Mouse (Mus musculus): ENCODE data around the gene Gm2174.

Gene Gm2174

DNA sequence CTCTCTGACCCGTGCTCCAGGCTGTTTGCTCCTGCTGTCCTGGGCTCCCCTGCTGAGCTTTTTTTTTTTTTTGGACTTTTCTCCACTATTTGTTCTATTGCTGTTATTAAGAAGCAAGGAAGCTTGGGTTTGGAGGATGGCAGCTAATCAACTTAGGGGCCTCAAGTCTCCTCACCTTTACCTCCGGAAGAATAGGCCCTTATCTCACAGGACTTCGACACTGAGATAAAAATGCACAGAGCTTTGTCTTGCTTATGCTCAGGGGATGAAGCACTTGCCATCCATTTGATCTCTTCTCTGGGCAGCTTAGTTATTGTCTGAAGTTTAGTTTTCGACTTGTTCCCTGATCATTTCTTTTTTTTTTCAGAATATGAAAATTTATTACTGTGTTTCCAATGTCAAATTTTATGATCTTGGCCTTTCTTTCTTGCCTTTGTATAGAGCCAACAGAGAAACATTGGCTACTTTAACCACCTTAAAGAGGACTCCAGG, at the start of gene Gm2174:
Gm2174 (plus strand) TSS at position 442 of the 492 bp plus-strand sequence.
- no peak for DNase-seq

DNA sequence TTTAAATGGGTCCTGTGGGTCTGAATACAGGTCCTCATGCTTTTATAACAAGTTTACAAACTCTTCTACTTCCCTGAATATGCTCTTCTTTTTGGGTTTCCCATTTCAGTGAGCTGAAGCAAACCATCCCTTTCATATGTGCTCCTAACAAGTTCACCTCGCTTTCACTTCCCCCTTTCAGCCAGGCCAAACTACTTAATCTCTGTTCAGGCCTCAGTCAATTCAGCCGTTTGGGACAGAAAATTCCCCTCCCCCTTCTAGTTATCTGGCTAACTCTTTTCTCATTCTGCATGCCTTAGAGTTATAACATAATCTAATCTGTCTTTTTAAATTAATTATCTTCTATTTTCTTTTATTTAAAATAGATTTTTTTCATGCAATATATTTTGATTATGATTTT, 43.1 kb upstream of the Gm2174 start:
- DNase-seq: no peak

DNA sequence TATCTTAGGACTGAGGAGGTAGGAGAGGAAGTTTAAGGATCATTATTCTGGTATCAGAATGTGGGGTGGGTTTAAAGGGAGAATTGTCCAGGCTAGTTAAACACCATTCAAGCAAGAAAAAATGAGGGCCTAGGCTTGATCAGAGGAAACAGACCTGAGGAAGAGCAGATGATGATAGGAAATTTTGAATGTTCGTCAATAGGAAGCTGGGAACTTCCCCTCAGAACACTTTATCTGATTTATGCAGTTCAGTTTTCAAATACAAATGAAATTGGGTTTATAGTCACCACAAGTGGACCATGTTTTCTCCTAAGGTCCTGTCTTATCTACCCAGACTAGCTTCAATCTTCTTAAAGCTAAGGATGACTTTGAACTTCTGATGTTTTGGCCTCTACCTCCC, 42.3 kb upstream of the Gm2174 start:
- DNase-seq: no peak

DNA sequence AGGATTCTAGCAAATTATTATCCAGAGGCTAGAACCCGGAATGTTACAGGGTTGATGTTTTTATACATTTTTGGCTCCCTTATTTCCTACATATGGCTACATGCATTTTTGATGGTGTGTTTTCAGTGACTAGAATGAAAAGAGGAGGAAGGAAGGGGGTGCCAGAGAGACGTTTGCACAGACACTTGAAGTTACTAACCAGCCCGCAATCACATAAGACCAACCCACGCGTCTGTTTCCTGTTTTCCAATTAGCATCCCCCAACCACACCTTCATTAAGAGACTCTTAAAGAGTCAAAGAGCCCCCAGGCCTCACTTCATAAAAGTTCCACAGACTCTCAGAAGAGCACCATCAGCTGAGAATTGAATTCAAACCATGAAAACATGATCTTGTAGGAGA, 41.6 kb upstream of the Gm2174 start:
- DNase-seq: no peak

DNA sequence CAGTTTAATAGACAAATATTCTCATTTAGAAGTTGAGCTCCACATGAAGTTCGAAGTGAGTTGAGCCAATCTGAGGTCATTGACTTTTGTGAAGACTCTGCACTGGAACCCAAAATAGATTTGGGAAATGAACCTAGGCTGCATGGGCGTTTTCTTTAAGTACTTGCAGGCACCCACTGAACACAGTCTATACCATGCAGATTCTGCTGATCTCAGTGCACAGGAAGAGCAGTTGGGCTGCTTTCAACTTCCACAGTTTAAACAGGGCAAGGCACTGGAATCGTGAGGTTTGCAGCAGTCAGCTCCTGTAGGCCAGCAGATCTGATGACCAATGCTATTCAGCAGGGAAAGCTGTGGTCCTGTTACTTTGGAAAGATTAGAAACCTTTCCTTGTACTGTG, 31.5 kb upstream of the Gm2174 start:
- no peak for DNase-seq

DNA sequence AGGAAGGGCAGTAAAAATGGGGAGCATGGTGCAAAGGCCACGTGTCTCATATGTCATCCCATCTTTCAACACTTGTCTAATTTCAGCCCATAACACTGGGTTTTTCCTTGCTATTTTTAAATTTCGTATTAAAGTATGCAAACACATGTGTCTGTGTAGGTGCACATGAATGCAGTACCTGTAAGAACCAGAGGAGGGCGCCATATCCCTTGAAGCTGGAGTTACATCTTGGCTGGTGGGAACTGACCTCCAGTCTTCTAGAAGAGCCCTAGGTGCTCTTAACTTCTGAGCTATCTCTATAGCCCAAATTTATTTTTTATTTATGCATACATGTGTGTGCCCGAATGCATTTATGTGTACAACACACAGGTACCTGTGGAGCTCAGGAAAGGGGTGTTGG, 30.2 kb upstream of the Gm2174 start:
- no peak for DNase-seq

DNA sequence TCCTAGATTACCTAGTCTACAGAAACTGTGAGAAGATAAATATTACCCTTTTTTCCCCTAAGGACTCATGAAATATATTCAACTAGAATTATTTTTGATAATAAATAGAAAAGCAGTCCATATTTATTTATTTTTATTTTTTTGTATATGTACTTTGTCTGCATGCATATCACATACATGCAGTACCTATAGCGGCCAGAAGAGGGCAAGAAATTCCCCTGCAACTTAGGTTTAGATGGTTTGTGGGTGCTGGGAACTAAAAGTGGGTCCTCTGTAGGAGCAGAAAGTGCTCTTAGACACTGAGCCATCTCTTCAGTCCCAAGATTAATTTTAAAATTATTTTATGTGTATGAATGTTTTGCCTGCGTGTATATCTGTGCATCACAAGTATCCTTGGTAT, 17.2 kb upstream of the Gm2174 start:
- DNase-seq: no peak

DNA sequence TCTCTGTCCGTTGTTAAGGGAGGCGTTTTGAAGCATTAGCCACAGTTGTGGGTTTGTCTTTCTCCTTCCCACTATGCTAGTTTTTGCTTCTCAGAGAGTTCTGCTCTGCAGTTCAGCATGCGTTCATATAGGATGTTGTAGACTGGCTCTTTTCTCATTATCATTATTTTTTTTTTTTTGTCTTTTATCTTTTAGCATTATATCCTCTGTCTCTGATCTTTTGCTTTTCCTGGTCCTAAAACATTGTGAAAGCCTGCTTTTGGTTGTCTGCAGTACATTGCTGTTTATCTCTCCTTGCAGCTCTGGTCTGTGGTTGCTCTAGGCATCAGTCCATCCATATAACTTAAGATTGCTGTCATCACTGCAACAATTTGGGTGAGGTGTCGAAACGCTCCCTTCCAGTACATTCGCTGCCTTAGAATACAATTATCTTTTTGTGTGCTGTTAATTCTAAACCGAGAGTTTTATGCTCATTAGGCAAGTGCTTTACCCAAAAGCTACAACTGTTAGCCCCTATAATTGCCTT, 11.9 kb upstream of the Gm2174 start:
- no peak for DNase-seq

DNA sequence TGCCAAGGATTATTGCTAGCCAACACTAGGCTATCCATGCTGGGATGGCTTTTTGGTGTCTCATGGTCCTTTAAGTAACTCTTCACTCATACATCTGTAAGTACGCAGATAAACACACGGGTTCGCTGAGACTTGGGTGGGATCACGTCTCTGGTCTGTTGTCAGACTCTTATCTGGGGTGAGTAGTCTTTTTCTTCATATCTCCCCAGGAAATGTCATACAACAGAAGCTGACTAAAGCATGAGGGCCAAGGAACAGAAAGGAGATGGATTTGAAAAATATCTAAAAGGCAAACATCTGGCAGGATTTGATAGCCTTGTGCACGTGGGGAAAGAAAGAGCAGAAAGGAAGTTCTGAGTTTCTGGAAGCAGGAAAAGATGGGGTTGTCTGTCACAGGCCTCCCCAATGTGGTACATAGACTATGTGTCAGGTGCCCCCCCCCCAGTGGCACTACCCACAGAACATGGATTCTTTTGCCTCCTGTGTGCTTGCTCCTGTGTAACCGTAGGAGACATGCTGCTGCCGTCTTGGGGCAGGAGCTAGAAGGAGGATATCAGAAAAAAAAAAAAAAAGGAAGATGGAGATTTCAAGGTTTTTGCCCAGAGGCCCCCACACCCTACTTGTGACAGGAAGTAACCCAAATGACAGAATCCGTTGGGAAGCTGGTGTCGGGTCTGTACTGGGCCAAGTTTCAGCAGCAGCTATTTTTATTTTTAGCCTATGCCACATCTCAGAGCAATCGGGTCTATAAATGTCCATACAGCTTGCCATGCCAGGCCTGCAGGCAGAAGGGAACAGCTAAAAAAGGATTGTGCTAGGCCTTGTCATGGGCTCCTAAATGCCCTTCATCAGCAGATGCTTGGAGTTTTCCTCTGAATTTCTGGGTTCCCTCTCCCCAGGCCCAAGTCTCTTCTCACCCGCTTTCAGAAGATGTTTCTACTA, 1.0 kb upstream of the Gm2174 start:
- no peak for DNase-seq

DNA sequence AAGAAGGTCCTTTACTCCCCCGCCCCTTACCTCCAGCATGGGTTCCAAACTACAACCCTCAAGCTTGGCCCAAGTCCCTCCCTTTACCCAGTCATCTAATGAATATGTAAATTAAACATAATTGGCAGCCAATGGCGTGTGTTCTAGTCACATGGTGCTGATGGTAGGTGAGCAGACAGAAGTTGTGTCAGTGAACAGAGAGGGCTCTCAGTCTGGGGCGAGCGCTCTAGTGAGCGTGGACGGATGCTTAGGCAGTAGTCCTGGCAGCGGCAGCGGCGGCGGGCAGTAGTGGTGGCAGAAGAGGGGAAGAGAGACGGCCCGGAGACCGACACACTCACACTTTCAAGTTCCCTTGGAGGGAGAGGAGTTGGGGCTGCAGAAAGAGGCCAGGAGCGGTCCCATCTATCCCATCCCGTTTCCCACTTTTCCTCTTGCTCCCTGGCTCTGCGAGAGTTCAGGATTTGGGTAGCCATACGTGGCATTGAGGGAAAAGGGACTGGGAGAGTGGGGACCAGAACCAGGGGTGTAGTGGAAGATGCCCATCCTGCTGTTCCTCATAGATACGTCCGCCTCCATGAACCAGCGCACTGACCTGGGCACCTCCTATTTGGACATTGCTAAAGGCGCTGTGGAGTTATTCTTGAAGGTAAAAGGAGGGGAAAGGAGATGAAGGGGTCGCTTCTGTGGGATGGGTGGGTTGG, 7.1 kb downstream of the Gm2174 start, which contains the start of gene Ints6l:
Ints6l (plus strand) TSS at position 187 of the 701 bp plus-strand sequence.
- DNase-seq: peak; percentile 66

DNA sequence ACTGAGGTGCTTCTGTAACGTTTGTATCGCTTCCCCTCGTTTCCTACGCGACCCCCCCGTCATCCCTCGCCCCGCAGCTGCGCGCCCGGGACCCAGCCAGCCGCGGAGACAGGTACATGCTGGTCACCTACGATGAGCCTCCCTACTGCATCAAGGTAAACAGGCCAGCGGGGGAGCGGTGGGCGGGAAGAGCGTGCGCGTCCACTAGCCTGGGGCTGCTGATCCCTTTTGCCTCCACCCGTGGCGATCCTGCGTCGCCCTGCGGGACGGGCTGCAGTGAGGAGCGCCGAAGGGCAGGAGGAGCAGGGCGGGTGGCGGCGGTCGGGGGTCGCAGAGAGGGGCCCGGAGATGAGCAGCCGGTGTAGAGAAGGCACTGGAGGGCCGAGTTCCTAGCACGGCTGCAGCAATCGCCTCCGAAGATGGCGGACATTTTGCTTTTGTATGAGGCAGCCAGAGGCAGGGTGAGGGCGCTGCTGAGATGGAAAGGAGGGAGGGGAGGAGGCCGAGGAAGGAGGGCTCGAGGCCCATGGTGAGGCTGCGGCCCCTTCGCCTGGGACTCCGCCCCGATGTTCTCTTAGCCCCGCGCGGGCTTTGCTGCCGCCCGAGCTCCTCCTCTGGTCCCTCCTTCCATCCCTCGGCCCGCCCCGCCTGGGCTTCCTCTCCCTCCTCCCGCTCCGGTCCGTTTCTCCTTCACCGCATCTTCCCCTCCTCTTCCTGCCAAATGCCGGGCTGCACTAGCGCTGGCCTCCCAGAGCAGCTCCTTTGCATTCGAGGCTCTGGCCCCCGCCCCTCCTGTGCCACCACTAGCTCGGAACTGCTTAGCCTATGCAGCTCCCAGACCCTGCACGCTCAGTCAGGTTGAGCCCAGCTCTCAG, 7.8 kb downstream of the Gm2174 start:
- DNase-seq: peak; percentile 87

DNA sequence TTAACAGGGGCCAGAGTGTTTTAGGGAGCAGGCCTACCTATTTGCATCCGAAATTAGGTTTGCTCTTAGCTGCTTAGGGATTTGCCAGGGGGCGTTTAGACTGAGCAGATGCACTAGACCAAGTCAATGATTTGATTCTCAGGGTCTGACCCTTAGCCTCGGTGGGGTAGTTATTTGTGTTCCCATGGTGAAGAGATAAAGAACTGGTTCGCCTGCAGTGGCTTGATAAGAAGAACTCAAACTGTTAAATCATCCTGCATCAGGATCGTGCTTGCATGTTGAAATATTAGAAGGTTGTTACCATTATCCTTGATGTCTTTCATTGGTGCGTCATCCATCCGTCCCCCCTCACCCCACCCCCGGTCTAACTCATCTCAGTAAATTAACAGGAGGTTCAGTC, 8.6 kb downstream of the Gm2174 start:
- DNase-seq: peak; percentile 14

DNA sequence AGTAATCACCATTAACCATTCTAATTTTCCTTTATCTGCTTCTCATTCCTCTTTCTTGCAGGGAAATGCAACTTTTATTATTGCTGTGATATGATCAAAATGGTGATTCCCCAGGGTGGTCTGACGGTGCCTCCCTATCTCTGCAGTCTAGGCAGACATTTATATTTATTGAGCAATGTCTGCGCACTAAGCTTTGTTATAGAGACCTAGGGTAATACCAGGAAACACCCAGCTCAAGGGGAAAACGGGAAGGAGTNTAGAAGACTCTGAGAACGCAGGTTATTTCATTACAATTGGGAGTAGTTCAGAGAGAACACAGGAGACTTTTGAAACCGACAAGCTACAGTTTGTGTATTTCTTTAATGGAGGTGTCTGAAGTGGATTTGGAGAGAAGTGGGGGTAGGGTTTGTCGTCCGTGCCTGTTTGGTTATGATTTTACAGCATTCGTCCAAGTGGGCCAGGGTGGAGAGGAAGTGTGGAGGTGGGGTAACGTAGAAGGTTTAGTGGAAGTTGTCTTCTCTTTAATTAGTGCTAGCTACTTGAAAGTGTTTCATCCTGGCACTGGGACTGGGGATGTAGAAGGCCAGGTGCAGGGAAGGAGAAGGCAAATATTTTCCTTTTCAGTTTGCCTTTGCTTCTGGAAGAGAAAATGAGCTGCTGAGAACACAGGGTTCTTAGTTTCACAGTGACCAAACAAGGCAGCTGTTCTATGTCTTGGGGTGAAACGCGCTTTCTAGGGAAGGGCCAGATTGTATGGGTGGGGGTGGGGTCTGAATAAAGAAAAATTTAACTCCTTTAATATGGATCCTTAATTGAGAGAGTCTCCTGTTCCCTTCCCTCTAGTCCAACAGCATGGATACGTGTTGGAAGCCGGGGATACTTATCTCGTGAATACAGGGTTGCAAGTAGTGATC, 14.5 kb downstream of the Gm2174 start:
- DNase-seq: no peak

DNA sequence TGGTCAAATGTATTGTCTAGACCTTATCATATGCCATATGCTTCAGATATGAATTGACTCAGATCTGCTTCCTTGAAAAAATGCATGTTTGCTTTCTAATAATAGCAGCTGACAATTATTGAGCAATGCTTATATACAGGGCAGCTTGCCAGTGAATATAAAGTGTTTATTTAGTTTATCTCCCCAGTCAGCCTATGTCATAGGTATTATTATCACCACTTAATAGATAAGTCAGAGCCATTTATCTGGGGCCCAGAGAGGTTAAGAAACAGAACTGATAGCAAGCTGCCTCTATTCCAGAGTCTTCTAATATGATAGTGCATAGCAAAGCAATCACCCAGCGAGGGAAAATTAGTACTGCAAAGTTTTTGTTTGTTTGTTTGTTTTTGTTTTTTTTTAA, 17.1 kb downstream of the Gm2174 start:
- DNase-seq: no peak

DNA sequence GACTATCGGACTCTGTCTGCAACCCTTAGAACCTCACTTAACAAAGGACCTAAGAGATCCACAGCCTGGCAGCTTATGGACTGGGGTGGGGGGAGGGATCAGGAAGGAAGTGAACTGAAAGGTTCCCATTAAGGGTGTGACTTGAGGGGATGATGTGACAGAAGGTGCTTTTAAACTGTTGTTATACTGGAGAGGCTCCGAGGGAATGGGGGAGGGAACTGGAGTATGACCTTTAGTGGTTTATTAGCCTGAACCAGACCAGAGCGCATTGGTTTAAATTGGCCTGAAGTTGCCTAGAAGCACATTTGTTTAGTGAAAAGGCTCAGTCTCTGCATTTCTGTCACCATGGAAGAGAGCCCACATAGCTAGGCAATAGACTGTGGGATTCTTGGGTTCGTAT, 19.9 kb downstream of the Gm2174 start:
- DNase-seq: no peak

DNA sequence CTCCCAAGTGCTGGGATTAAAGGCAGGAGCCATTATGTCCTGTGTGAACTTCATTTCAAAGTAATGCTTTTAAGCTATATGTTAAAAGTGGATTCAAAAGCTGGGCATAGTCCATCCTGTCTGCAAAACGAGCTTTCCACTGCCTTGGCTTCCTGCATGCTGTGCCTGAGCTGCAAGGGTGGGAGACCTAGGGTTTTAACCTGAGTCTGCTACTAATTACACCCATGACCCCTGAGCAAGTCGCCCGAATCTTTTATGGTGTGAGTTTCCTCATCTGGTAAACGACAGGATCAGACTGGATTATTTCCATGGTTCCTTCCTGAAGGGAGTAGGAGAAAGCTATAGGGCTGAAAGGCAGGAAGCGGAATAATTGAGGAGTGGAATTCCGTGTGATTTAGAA, 20.7 kb downstream of the Gm2174 start:
- DNase-seq: no peak

DNA sequence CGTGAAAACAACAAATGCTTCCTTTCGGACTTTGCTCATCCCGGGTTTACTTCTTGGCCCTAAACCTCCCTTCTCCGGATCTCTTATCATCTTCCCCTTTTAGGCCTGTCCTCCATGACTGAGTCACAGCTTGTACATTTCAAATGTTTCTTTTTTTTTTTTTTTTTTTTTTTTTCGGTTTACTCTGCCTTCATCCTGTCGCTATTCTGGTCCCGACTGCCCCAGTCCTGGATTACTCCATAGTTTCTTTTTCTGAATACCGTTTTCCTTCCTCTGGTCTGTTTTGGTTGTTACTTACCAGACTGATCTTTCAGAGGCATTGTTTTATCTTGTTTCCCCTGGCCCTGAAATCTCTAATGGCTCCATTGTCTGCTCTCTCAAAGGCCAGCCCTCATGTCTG, 26.3 kb downstream of the Gm2174 start:
- no peak for DNase-seq

DNA sequence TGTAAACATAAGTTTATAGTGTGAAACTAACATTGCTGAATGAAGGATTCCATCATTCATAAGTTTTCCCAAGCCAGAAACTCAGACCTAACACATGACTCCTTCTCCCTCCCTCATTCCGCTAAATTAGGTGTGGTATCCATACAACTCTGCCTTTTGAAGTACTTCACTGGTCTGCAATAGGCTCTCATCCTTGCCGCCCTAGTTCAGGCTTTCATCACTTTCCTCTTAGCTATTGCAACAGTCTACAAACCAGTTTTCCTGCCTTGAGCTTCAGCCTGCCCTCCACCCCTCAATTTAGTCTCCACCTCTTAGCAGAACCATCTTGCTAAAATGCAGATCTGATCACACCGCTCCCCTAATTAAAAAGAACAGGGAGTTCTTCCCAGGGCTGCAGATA, 29.8 kb downstream of the Gm2174 start:
- DNase-seq: no peak

DNA sequence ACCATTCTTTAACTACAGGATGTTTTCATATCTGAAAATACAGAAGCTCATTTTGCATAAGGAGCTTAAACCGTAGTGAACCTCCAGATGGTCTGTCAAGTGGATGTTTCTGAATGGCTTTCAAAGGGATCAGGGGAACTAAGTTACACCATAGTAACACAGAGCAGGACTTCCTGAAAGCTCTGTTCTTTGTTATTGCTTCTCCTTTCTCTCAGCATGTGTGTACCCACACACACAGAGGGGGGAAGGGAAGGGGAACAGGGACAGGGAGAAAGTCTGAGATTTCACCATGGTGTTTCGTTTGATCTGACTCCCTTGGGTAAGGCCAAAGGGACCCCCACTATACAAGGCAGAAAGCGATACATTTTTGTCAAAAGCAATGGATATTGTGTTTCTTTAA, 34.1 kb downstream of the Gm2174 start:
- no peak for DNase-seq

DNA sequence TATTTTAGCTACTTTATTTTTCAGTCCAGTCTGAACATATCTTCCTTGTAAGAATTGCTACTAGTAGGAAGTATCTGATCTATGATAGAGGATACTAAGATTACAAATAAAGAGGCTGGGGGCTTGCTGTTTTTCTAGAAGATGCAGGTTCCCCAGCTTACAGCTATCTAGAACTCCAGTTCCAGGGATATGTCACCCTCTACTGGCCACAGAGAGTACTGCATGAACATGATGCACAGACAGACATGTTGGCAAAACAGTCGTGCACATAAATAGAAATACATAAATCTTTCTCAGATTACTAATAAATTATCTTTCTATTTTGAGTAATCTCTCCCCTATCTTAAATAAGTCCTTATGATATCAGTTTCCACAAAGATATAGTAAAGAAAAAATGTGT, 42.0 kb downstream of the Gm2174 start:
- DNase-seq: peak; percentile 58

DNA sequence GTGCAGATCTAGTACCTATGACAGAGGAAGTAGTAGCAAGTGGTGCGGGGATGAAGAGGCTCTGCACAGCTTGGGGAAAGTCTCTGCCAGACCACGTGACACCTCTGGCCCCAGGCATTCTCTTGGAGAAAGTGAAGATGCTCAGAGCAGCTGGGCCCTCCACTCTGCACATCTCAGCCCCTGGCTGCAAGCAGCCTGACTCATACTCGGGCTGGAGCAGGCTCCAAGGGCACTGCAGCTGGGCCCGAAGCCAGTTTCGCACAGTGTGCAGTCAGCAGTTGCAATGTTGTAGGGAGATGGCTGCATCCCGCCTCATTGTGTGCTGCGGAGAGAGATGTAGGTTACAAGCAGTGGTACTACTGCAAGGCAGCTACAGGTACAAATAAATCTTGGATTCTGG, 49.5 kb downstream of the Gm2174 start:
- DNase-seq: no peak

Data from cerebellum, adult 11 months (tissue).